Mouse (Mus musculus): ENCODE data around the gene Gm36176. TPM values are rescaled to one million over a fixed set of nuclear protein-coding genes. Genes with fewer than 3 reads are reported as not detected.

The Gm36176 gene
- total RNA-seq (2023), result not detected

GRCm38 (mm10) chr10:77846503-77846902 lies at the start of gene Gm36176:
Gm36176 (plus strand) TSS chr10:77846803.

GRCm38 (mm10) chr10:77798921-77799508 lies 47.6 kb upstream of the Gm36176 start, which contains the start of gene Gm19668:
Gm19668 (minus strand) TSS chr10:77799133.

GRCm38 (mm10) chr10:77811743-77812142 lies 34.9 kb upstream of the Gm36176 start, which contains the start of gene Gm9507:
Gm9507 (minus strand) TSS chr10:77811843.

DNA sequence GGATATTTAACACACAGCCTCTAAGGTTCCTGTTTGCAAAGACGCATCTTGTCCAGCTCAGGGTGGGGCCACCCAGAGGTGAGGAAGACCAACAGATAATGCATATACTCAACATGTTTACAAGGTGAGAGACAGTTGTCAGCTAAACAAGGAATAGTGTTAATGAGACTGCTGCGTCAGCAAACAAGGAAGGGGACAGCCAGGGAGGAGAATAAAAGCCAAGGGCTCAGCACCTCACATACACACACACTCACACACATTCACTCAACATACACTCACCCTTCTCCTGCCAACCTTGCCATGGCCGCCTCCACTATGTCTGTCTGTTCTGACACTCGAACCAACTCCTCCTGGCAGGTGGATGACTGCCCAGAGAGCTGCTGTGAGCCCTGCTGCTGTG lies 32.2 kb upstream of the Gm36176 start, which contains the start of gene Gm2696:
Gm2696 (plus strand) TSS at position 301 of the 400 bp plus-strand sequence.

DNA sequence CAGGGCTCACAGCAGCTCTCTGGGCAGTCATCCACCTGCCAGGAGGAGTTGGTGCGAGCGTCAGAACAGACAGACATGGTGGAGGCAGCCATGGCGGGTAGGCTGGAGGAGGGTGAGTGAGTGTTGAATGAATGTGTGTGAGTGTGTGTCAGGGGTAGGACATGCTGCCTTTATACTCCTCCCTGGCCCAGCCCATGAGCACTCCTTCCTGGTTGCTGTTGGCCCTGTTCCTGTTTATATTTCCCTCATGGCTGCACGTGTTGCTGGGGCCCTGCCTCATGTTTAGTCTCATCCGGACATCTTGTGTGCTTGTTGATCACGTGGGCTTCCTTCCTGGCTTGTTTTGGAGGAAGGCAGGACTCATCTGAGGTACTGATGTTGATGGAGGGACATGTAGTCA lies 19.7 kb upstream of the Gm36176 start, which contains the start of gene Krtap10-4:
Krtap10-4 (minus strand) TSS at position 145 of the 400 bp plus-strand sequence.

DNA sequence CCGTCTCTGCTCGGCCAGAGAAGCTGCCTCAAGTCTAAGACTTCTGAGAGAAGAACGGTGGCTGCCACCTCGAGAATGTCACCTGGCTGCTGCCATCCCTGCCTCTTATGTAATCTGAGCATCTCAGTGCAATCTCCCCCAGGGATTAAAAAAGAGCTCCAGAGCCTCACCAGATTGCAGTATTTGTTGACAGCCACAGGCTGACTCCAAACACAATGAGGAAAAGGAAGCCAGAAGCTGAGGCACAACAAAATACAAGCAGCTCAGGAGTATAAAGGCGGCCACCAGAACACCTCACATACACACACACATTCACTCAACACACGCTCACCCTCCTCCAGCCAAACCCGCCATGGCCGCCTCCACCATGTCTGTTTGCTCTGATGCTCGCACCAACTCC lies 11.0 kb upstream of the Gm36176 start, which contains the start of gene Krtap10-10:
Krtap10-10 (plus strand) TSS at position 301 of the 400 bp plus-strand sequence.

GRCm38 (mm10) chr10:77852559-77852958 lies 6.0 kb downstream of the Gm36176 start, which contains the start of gene Gm10318:
Gm10318 (plus strand) TSS chr10:77852859.

DNA sequence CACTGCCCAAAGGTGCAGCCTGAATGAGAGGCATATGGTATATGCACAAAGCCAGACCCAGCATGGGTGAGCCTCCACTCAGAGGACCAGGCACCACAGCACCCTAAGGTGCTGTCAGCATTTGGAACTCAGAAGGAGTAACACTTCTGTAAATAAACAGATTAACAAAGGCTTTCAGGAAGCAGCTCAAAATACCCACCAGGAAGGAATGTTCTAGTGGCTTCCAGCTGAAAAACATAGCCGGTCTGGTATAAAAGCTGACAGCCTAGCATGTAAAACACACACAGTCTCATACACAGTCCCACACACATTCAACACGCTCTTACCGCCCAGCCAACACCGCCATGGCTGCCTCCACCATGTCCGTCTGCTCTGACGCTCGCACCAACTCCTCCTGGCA lies 15.1 kb downstream of the Gm36176 start, which contains the start of gene Gm3285:
Gm3285 (plus strand) TSS at position 301 of the 400 bp plus-strand sequence.

Other genes starting within 250 kb of the Gm36176 start
- 10 to 100 TPM; 56.8 to 61.8 TPM for gene Sumo3, start 240.7 kb upstream of the Gm36176 start, total RNA-seq (2023)
- gene Gm49325, start 240.6 kb upstream of the Gm36176 start, total RNA-seq (2023), result not detected
- gene Ube2g2, start 224.5 kb upstream of the Gm36176 start, total RNA-seq (2023), result 10 to 100 TPM; 41.1 to 46.1 TPM
- 1 to 10 TPM; 1.6 to 3.3 TPM for gene Tspear, start 160.2 kb upstream of the Gm36176 start, total RNA-seq (2023)
- not detected for gene Gm19402, start 156.0 kb upstream of the Gm36176 start, total RNA-seq (2023)
- not detected for gene Gm9508, start 149.6 kb upstream of the Gm36176 start, total RNA-seq (2023)
- gene Gm10272, start 140.2 kb upstream of the Gm36176 start, total RNA-seq (2023), result not detected
- not detected for gene Gm10024, start 135.3 kb upstream of the Gm36176 start, total RNA-seq (2023)
- gene Gm10142, start 131.0 kb upstream of the Gm36176 start, total RNA-seq (2023), result not detected
- gene Krtap12-1, start 126.2 kb upstream of the Gm36176 start, total RNA-seq (2023), result not detected
- not detected for gene Gm10100, start 120.3 kb upstream of the Gm36176 start, total RNA-seq (2023)
- not detected for gene Gm18596, start 104.2 kb upstream of the Gm36176 start, total RNA-seq (2023)
- gene Gm9736, start 95.4 kb upstream of the Gm36176 start, total RNA-seq (2023), result not detected
- not detected for gene Gm3233, start 87.1 kb upstream of the Gm36176 start, total RNA-seq (2023)
- gene Gm3238, start 75.5 kb upstream of the Gm36176 start, total RNA-seq (2023), result not detected
- not detected for gene Gm7138, start 69.9 kb upstream of the Gm36176 start, total RNA-seq (2023)
- gene Gm3250, start 64.3 kb upstream of the Gm36176 start, total RNA-seq (2023), result not detected
- gene Gm7137, start 58.6 kb upstream of the Gm36176 start, total RNA-seq (2023), result not detected
- not detected for gene Gm9639, start 51.7 kb upstream of the Gm36176 start, total RNA-seq (2023)
- not detected for gene Gm19668, start 47.7 kb upstream of the Gm36176 start, total RNA-seq (2023)
- not detected for gene Gm9507, start 35.0 kb upstream of the Gm36176 start, total RNA-seq (2023)
- gene Gm2696, start 32.1 kb upstream of the Gm36176 start, total RNA-seq (2023), result not detected
- not detected for gene Krtap10-4, start 19.7 kb upstream of the Gm36176 start, total RNA-seq (2023)
- not detected for gene Krtap10-10, start 10.9 kb upstream of the Gm36176 start, total RNA-seq (2023)
- not detected for gene Gm10318, start 6.1 kb downstream of the Gm36176 start, total RNA-seq (2023)
- not detected for gene Gm3285, start 15.2 kb downstream of the Gm36176 start, total RNA-seq (2023)
- gene Lrrc3, start 55.7 kb downstream of the Gm36176 start, total RNA-seq (2023), result not detected
- gene Trpm2, start 123.8 kb downstream of the Gm36176 start, total RNA-seq (2023), result 1 to 10 TPM; 2.1 to 2.3 TPM
- gene 1810043G02Rik, start 131.7 kb downstream of the Gm36176 start, total RNA-seq (2023), result 10 to 100 TPM in 1 of 2 experiments, 1 to 10 TPM in 1; 5.7 to 11.2 TPM
- 100 to 1,000 TPM in 1 of 2 experiments, 10 to 100 TPM in 1; 93.0 to 116 TPM for gene Pfkl, start 163.3 kb downstream of the Gm36176 start, total RNA-seq (2023)
- not detected for gene Dnmt3l, start 195.1 kb downstream of the Gm36176 start, total RNA-seq (2023)
- not detected for gene Aire, start 196.8 kb downstream of the Gm36176 start, total RNA-seq (2023)
- 1 to 10 TPM; 5.5 to 6.9 TPM for gene Icosl, start 222.5 kb downstream of the Gm36176 start, total RNA-seq (2023)